Mouse (Mus musculus): Measurements from ENCODE around the gene Gprc5b. TPM values are rescaled to one million over a fixed set of nuclear protein-coding genes. Genes with fewer than 3 reads are reported as not detected.

The Gprc5b gene
- total and polyA plus RNA-seq, 3 experiments: 0.04 to 0.06 TPM; not detected in 1

DNA sequence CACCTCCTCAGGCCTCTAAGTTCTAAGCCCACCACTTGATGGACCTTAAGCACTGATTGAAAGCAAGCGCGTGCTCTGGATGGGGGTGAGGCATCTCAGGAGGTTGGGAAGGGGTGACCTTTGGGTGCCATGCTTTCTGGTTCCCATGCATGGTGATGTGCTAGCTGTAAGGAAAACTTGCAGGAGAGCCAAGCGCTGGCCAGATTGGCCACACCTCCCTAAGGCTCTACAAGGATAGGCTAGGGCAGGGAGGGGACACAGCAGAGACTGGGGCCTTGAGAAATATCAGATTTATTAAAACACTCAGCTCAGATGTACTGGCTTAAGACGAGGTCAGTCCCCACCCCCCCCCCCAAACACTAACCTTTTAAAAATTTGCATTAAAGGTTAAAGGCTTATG lies 21.6 kb downstream of the Gprc5b start:
- Histone ChIP-seq H3K36me3 (replicated peaks in 1 of 2; ENCODE audit: control insufficient read depth in 1 of 2, insufficient read depth in 1 of 2, low read length in 1 of 2) (no peaks in the 10 kb centered on the region), H3K9me3 (replicated peaks; ENCODE audit: low read length) (no peaks in the 10 kb centered on the region), H3K79me2 (replicated peaks; ENCODE audit: control insufficient read depth, extremely low read depth, insufficient read depth, poor library complexity, severe bottlenecking) (no peaks in the 10 kb centered on the region), H3K27me3 (replicated peaks) (peaks cover 8% of the 10 kb centered on the region), H3K4me3 (replicated peaks in 1 of 3; ENCODE audit: low read depth in 2 of 3, low read length in 2 of 3, poor library complexity in 1 of 3) (no peak overlapping the region), H3K9ac (ENCODE audit: insufficient read depth, low read depth) (no peak overlapping the region), H3K4me1 (ENCODE audit: control insufficient read depth in 1 of 2, insufficient read depth in 2 of 2) (0 out of 4 replicates have a peak, but pooled peaks cover 0 to 9% of the 10 kb centered on the region in 2 experiments), H3K4me2 (ENCODE audit: insufficient read depth, low read depth, poor library complexity, severe bottlenecking) (no peak overlapping the region), H3K27ac (ENCODE audit: insufficient read depth, low read depth) (no peak overlapping the region)
- dilution Hi-C loops (cut with MboI; ENCODE audit: extremely low pct_ligation_motif_present, extremely low pct_unique_long_range_greater_than_20kb, low sequenced_read_pairs): no loop called here
- in situ Hi-C loops (cut with MboI; ENCODE audit: low pct_ligation_motif_present, low pct_unique_long_range_greater_than_20kb, low sequenced_read_pairs): no loop called here
- DNase-seq (ENCODE audit: extremely low read depth): no peak
- TF ChIP-seq IRF4 (IDR thresholded peaks at IDR 0.05; ENCODE audit: low read depth, low read length) (no peak), ZNF384 (IDR thresholded peaks at IDR 0.05; ENCODE audit: low read depth, low read length) (no peak), POLR2A (IDR thresholded peaks at IDR 0.05; ENCODE audit: low read depth, low read length) (no peak), UBTF (IDR thresholded peaks at IDR 0.05; ENCODE audit: low read depth, low read length) (no peak), ELF1 (IDR thresholded peaks at IDR 0.05; ENCODE audit: low read depth, low read length) (no peak), NRF1 (IDR thresholded peaks at IDR 0.05; ENCODE audit: low read depth, low read length) (no peak), EP300 (IDR thresholded peaks at IDR 0.05; ENCODE audit: low read length) (no peak), MYC (IDR thresholded peaks at IDR 0.05; ENCODE audit: low read depth, low read length) (no peak), MAFK (IDR thresholded peaks at IDR 0.05; ENCODE audit: insufficient replicate concordance, low read length) (no peak), SIN3A (IDR thresholded peaks at IDR 0.05; ENCODE audit: low read length) (no peak), MEF2A (IDR thresholded peaks at IDR 0.05; ENCODE audit: borderline replicate concordance, low read depth, low read length) (no peak), MXI1 (IDR thresholded peaks at IDR 0.05; ENCODE audit: low read depth, low read length) (no peak), POLR2AphosphoS2 (IDR thresholded peaks at IDR 0.05; ENCODE audit: low read depth, low read length) (no peak), KAT2A (IDR thresholded peaks at IDR 0.05; ENCODE audit: insufficient replicate concordance, low read length) (no peak), NELFE (IDR thresholded peaks at IDR 0.05; ENCODE audit: low read depth, low read length) (no peak)

DNA sequence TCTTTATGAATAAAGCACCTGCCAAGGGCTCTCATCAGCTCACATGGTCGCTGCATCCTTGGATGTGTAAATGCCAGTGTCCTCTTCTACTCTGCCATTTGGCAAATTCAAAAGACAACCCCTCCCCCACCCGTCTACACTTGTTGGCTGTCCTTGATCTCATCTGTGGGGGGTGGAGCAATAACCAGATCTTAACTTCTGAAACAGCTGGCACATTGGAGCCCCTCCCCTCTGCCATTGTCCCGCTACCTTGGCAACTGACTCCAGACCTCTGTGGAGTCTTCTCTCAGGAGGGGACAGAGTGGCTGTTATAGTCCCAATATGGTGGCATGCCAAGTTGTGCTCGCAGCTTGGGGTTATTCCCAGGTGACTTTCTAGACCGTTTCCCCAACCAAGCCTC lies 22.7 kb downstream of the Gprc5b start:
- no peak for DNase-seq (ENCODE audit: extremely low read depth)
- H3K9ac ChIP-seq (ENCODE audit: insufficient read depth, low read depth): no peak overlapping the region
- H3K4me3 ChIP-seq (replicated peaks in 1 of 3; ENCODE audit: low read depth in 2 of 3, low read length in 2 of 3, poor library complexity in 1 of 3): no peak overlapping the region
- H3K79me2 ChIP-seq (replicated peaks; ENCODE audit: control insufficient read depth, extremely low read depth, insufficient read depth, poor library complexity, severe bottlenecking): no peaks in the 10 kb centered on the region
- H3K4me1 ChIP-seq (ENCODE audit: control insufficient read depth in 1 of 2, insufficient read depth in 2 of 2): 0 out of 4 replicates have a peak, but pooled peaks cover 0 to 9% of the 10 kb centered on the region in 2 experiments
- no peaks in the 10 kb centered on the region for H3K36me3 ChIP-seq (replicated peaks in 1 of 2; ENCODE audit: control insufficient read depth in 1 of 2, insufficient read depth in 1 of 2, low read length in 1 of 2)
- in situ Hi-C loops (cut with MboI; ENCODE audit: low pct_ligation_motif_present, low pct_unique_long_range_greater_than_20kb, low sequenced_read_pairs) (no loop called here), dilution Hi-C loops (cut with MboI; ENCODE audit: extremely low pct_ligation_motif_present, extremely low pct_unique_long_range_greater_than_20kb, low sequenced_read_pairs) (no loop called here)
- TF ChIP-seq MYC (IDR thresholded peaks at IDR 0.05; ENCODE audit: low read depth, low read length) (no peak), HCFC1 (IDR thresholded peaks at IDR 0.05; ENCODE audit: low read depth, low read length) (no peak), MAZ (IDR thresholded peaks at IDR 0.05; ENCODE audit: low read depth, low read length) (no peak), POLR2A (IDR thresholded peaks at IDR 0.05; ENCODE audit: low read depth, low read length) (no peak), USF2 (conservative IDR thresholded peaks at IDR 0.05; ENCODE audit: low read depth, low read length) (no peak), PAX5 (IDR thresholded peaks at IDR 0.05; ENCODE audit: low read length) (no peak), ZMIZ1 (IDR thresholded peaks at IDR 0.05; ENCODE audit: low read depth, low read length) (no peak), CTCF (conservative IDR thresholded peaks at IDR 0.05 in 1 of 2, IDR thresholded peaks at IDR 0.05 in 1 of 2; ENCODE audit: low read depth in 2 of 2, low read length in 2 of 2) (no peak), UBTF (IDR thresholded peaks at IDR 0.05; ENCODE audit: low read depth, low read length) (no peak), ZC3H11A (IDR thresholded peaks at IDR 0.05; ENCODE audit: low read depth, low read length) (no peak), SMC3 (IDR thresholded peaks at IDR 0.05; ENCODE audit: low read depth, low read length) (no peak), JUND (conservative IDR thresholded peaks at IDR 0.05; ENCODE audit: low read depth, low read length) (no peak)
- H3K27me3 ChIP-seq (replicated peaks): peaks cover 7% of the 10 kb centered on the region
- H3K9me3 ChIP-seq (replicated peaks; ENCODE audit: low read length): no peaks in the 10 kb centered on the region
- no peak overlapping the region for H3K4me2 ChIP-seq (ENCODE audit: insufficient read depth, low read depth, poor library complexity, severe bottlenecking)
- H3K27ac ChIP-seq (ENCODE audit: insufficient read depth, low read depth): no peak overlapping the region
